Mouse (Mus musculus) olfactory bulb, adult 2 months (tissue): Measurements from ENCODE around the gene Kcnn1. TPM values are rescaled to one million over a fixed set of nuclear protein-coding genes. Genes with fewer than 3 reads are reported as not detected.

Source experiments
- H3K27ac ChIP-seq: fragments of 200-500 bp; 2 replicates; pipeline ENCODE4 v1.5.1; 2012; ENCODE audit warnings: low read depth, low read length; ENCODE audit not compliant: insufficient read depth
- H3K4me1 ChIP-seq: fragments of 200-500 bp; 2 replicates; pipeline ENCODE4 v1.6.1; 2012; ENCODE audit warnings: low read length; ENCODE audit not compliant: control insufficient read depth, insufficient read depth
- H3K4me3 ChIP-seq: fragments of 200-500 bp; 2 replicates; pipeline ENCODE4 v1.5.1; 2012; ENCODE audit warnings: mild to moderate bottlenecking, low read depth, low read length, moderate library complexity; ENCODE audit not compliant: insufficient read depth
- CTCF ChIP-seq: fragments of 200-500 bp; IDR thresholded peaks from 2 replicates; pipeline ENCODE4 v1.5.1; 2012; ENCODE audit warnings: low read depth, mild to moderate bottlenecking, low read length, moderate library complexity; ENCODE audit not compliant: insufficient read depth
- POLR2A ChIP-seq: fragments of 200-500 bp; IDR thresholded peaks from 2 replicates; pipeline ENCODE4 v1.6.1; 2012; ENCODE audit warnings: mild to moderate bottlenecking, low read depth, low read length, moderate library complexity; ENCODE audit not compliant: insufficient read depth
- WGBS: fragments of 180-500 bp; shearing (Covaris S2); methylation state at CpG from one replicate; pipeline ENCODE4 v1.1.7; 2018; 5-methylcytosine and 5-hydroxymethylcytosine counted together
- polyA plus RNA-seq: library from polyadenylated mRNA; stranded (reverse); fragments of >200 nt; gene quantifications from 2 replicates; pipeline ENCODE4 v1.2.4, GENCODE M21; 2012; ENCODE audit warnings: low replicate concordance; ENCODE audit not compliant: missing spikeins, insufficient read depth, insufficient read length

Kcnn1 gene
- polyA plus RNA-seq, 1 experiment, result not detected

DNA sequence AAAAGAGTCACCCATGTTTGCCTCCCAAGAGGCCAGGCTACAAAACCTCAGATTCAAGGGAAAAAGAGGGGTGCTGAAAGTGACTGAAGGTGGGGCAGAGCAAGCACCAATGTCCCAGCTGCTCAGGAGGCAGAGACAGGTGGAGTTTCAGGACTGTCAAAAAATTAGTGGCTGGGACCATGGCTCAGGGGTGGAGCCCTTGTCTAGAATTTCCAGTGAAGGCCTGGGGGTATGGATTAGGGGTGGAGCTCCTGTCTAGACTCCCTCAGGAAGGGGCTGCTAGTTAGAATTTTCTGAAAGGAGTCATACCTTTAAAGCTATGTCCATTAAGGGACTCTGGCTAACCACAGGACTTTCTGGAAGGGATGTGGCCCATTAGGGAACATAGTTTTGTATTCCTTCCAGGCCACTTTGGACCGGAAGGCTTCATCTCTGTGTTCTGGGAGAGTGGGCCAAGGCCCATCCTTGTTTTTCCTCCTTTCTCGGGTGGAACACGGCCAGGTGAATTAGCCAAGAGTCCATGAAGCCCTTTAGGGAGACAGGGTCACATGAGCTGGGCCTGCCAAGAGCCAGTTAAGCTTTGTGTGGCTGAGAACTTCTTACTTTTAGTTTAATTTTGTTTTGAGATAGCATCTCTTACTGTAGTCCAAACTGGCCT is 13.6 kb downstream of the Kcnn1 start:
- TF ChIP-seq POLR2A (no peak), CTCF (no peak)
- 69% methylated on average over 3 of the region's 3 CpGs for WGBS
- H3K4me3 ChIP-seq, result no peak overlapping the region
- no peak overlapping the region for H3K27ac ChIP-seq
- no peaks in the 10 kb centered on the region for H3K4me1 ChIP-seq

DNA sequence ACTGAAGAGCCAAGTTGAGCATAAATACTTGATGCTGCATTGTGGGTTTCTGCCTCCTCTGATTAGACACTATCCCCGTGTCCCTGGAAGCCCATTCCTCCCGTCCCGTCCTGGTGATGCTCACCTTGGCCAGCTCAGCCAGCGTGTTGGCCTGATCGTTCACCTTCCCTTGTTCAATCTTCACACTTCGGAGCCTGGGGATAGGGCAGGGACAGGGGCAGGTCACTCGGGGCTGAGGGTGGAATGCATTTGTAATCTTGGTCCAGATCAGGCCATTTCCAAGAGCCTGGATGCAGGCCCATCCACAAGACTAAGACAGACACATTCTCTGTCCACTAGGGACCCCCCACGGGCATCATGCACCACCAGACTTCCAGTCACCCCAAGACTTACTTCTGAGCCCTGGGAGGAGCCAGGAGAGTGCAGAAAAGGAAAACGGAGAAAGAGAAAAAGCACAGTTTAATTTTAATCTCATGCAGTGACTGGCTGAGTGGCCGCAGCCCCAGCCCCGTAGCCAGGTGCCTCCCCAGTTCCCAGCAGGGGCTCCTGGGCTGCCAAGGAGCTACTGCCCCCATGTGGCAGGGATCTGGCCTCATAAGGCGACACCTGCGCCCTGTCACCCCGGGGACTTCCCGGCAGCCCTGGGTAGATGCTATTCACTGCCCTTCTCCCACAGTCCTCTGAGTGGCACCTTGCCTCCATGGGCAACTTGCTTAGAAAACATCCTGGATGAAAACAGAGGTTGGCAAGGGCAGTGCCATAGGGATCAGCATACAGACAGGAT is 16.5 kb downstream of the Kcnn1 start:
- 61% methylated on average over 15 of the region's 15 CpGs for WGBS
- TF ChIP-seq CTCF (no peak; the same call in 1 of the 2 replicates), POLR2A (no peak)
- no peak overlapping the region for H3K4me3 ChIP-seq
- H3K27ac ChIP-seq, result no peak overlapping the region
- H3K4me1 ChIP-seq, result no peaks in the 10 kb centered on the region

DNA sequence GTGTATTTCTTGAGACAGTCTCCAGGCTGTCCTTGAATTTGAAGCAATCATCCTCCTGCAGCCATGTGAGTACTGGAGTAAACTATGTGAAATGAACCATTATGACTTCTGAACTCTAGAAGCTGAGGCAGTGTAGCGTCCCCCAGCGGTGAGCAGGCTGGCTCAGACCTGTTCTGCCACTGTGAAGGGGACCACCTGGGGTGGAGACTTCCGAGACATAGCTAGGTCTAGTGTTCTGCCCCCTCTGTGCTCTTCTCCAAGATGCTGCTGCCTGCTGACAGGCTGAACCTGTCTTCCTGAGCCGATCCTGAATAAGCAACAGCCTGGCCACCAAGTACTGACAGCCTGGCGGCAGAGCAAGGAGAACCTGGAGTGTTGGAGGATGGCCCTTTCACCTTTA is 17.9 kb downstream of the Kcnn1 start:
- WGBS, result 47% methylated on average over 5 of the region's 5 CpGs
- no peak for TF ChIP-seq POLR2A
- no peak for TF ChIP-seq CTCF
- Histone ChIP-seq H3K4me1 (0 out of 2 replicates have a peak, but pooled peaks cover 2% of the 10 kb centered on the region), H3K4me3 (no peak overlapping the region), H3K27ac (no peak overlapping the region)

- H3K4me3 ChIP-seq, result no peak overlapping the region
- WGBS, result 6% methylated on average over 6 of the region's 6 CpGs
- 0 out of 2 replicates have a peak, but pooled peaks cover 2% of the 10 kb centered on the region for H3K4me1 ChIP-seq
- TF ChIP-seq POLR2A (no peak), CTCF (peak; percentile 94)
- H3K27ac ChIP-seq, result no peak overlapping the region
Observed at GRCm38 (mm10) chr8:70844523-70844922, 18.5 kb downstream of the Kcnn1 start.

DNA sequence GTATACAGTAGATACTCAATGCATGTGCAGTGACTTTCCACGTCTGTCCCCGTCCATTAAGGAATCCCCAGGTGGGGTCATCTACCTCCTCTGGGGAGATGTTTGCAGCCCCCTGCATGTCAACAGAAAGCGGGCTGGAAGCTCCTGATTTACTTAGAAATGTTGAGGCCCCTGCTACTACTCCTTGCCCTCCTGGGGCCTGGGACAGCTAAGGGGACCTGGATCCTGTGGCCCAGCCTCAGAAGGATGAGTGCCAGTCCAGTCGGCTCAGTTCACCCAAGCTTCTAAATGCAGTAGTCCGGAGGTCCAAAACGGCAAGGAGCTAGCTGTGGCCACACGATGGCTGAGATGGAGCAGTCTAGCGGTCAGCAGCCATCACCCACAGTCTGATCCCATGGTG is 19.1 kb downstream of the Kcnn1 start:
- WGBS, result 86% methylated on average over 8 of the region's 8 CpGs
- no peak overlapping the region for H3K27ac ChIP-seq
- no peak overlapping the region for H3K4me3 ChIP-seq
- TF ChIP-seq POLR2A, result no peak
- TF ChIP-seq CTCF, result no peak
- 0 out of 2 replicates have a peak, but pooled peaks cover 2% of the 10 kb centered on the region for H3K4me1 ChIP-seq

GRCm38 (mm10) chr8:70843214-70843773 is 19.8 kb downstream of the Kcnn1 start:
- H3K27ac ChIP-seq, result no peak overlapping the region
- H3K4me3 ChIP-seq, result no peak overlapping the region
- peaks cover 6% of the 10 kb centered on the region for H3K4me1 ChIP-seq
- 83% methylated on average over 5 of the region's 5 CpGs for WGBS
- TF ChIP-seq CTCF (no peak), POLR2A (no peak)

- TF ChIP-seq POLR2A, result no peak
- TF ChIP-seq CTCF, result no peak
- WGBS, result 69% methylated on average over 25 of the region's 25 CpGs
- Histone ChIP-seq H3K4me1 (peaks cover 6% of the 10 kb centered on the region), H3K4me3 (no peak overlapping the region), H3K27ac (no peak overlapping the region)
Observed at GRCm38 (mm10) chr8:70842484-70842883, 20.6 kb downstream of the Kcnn1 start.

- Histone ChIP-seq H3K27ac (no peak overlapping the region), H3K4me1 (peaks cover 6% of the 10 kb centered on the region), H3K4me3 (no peak overlapping the region)
- WGBS, result 42% methylated on average over 22 of the region's 22 CpGs
- no peak for TF ChIP-seq POLR2A
- peak; percentile 88 for TF ChIP-seq CTCF
Observed at GRCm38 (mm10) chr8:70841147-70842072, 21.6 kb downstream of the Kcnn1 start.

DNA sequence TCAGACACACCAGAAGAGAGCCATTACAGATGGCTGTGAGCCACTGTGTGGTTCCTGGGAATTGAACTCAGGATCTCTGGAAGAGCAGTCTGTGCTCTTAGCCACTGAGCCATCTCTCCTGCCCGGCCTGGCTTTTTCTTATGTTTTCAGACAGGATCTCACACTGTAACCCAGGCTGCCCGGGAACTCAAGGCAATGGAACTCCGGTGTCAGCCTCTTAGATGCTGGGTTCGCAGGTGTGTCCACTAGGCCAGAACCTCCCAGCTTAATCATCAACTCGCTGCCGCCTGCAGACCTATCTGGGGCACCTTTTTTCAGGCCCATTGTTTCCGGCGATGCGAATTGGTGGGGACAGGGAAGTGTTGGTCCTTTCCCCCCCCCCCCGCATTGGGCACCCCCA is 22.5 kb downstream of the Kcnn1 start:
- H3K27ac ChIP-seq, result no peak overlapping the region
- H3K4me3 ChIP-seq, result no peak overlapping the region
- WGBS, result 52% methylated on average over 10 of the region's 10 CpGs
- TF ChIP-seq POLR2A (no peak), CTCF (no peak)
- H3K4me1 ChIP-seq, result peaks cover 6% of the 10 kb centered on the region
